Mouse (Mus musculus) heart, embryonic 16.5 days (tissue): ENCODE results near the gene Akap1. TPM values are rescaled to one million over a fixed set of nuclear protein-coding genes. Genes with fewer than 3 reads are reported as not detected.

Experiments
- ATAC-seq: fragments of 200-750 bp; cut with Nextera tagmentation; replicated peaks from 2 replicates; pipeline ENCODE4 v1.8.0; 2017; ENCODE audit warnings: moderate number of reproducible peaks; ENCODE audit not compliant: insufficient read depth, low FRiP score; ENCODE audit errors: extremely low read depth
- H3K27ac ChIP-seq: fragments of 300-500 bp; sonication (generic); 2 replicates; pipeline ENCODE4 v1.5.1; 2014; ENCODE audit warnings: mild to moderate bottlenecking, low read length, control low read depth, moderate library complexity
- H3K27me3 ChIP-seq: fragments of 300-500 bp; sonication (generic); 2 replicates; pipeline ENCODE4 v1.6.1; 2014; ENCODE audit warnings: low read length, mixed read lengths; ENCODE audit not compliant: control insufficient read depth, insufficient read depth
- H3K36me3 ChIP-seq: fragments of 300-500 bp; sonication (generic); 2 replicates; pipeline ENCODE4 v1.6.1; 2014; ENCODE audit not compliant: control insufficient read depth, insufficient read depth
- H3K4me1 ChIP-seq: fragments of 300-500 bp; sonication (generic); 2 replicates; pipeline ENCODE4 v1.6.1; 2014; ENCODE audit warnings: low read length, mixed read lengths; ENCODE audit not compliant: control insufficient read depth, insufficient read depth
- H3K4me2 ChIP-seq: fragments of 300-500 bp; sonication (generic); 2 replicates; pipeline ENCODE4 v1.6.1; 2014; ENCODE audit warnings: low read depth, mild to moderate bottlenecking, control low read depth, low read length
- H3K4me3 ChIP-seq: fragments of 300-500 bp; sonication (generic); 2 replicates; pipeline ENCODE4 v1.5.1; 2014; ENCODE audit warnings: mild to moderate bottlenecking, control low read depth, low read length
- H3K9ac ChIP-seq: fragments of 300-500 bp; sonication (generic); 2 replicates; pipeline ENCODE4 v1.6.1; 2014; ENCODE audit warnings: low read length, control low read depth
- H3K9me3 ChIP-seq: fragments of 300-500 bp; sonication (generic); replicated peaks from 2 replicates; pipeline ENCODE4 v1.6.1; 2016; ENCODE audit warnings: low read length; ENCODE audit not compliant: control insufficient read depth
- WGBS: fragments of 180-500 bp; shearing (Covaris S2); extraction: QIAGEN DNeasy Blood & Tissue Kit; methylation state at CpG from one replicate; pipeline ENCODE4 v1.1.7; 2014; 5-methylcytosine and 5-hydroxymethylcytosine counted together
- polyA plus RNA-seq: library from polyadenylated mRNA; unstranded; fragments of >200 nt; fragmentation: Nextera tagmentation; extraction: Ambion mirVana; gene quantifications from 2 replicates; pipeline ENCODE4 v1.2.1, GENCODE M21; 2015

Gene Akap1
- polyA plus RNA-seq, 1 experiment from 2014 or later = 58.0 TPM

GRCm38 (mm10) chr11:88828528-88828927 is 35.9 kb downstream of the Akap1 start:
- no peaks in the 10 kb centered on the region for H3K4me1 ChIP-seq
- H3K36me3 ChIP-seq = peaks cover 21% of the 10 kb centered on the region
- H3K27ac ChIP-seq = no peak overlapping the region
- H3K9me3 ChIP-seq = no peaks in the 10 kb centered on the region
- H3K4me3 ChIP-seq = no peak overlapping the region
- H3K9ac ChIP-seq = no peak overlapping the region
- ATAC-seq = no peak
- no peaks in the 10 kb centered on the region for H3K27me3 ChIP-seq
- H3K4me2 ChIP-seq = no peak overlapping the region

DNA sequence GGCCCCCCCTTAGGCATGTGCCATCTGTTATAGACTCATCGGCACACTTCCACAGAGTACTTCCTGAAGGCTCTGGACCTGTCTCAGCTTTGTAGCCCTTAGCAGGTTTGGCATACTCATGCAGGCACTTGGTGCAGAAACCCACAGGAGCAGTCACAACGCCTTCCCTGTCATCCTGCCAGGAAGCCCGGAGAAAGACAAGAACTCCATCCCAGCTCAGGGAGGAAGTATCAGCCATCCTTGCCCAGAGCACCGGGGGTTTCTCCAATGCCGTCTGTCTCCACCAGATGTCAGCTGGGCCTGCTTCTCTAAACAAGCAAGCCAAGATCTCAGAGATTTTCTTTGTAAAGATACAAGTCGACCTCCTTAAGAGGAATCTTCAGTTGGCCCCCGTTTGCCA is 38.5 kb downstream of the Akap1 start:
- Histone ChIP-seq H3K27me3 (no peaks in the 10 kb centered on the region), H3K4me2 (no peak overlapping the region), H3K9me3 (no peaks in the 10 kb centered on the region), H3K9ac (no peak overlapping the region), H3K27ac (no peak overlapping the region), H3K36me3 (peaks cover 10% of the 10 kb centered on the region), H3K4me1 (peaks cover 7% of the 10 kb centered on the region), H3K4me3 (no peak overlapping the region)
- no peak for ATAC-seq
- 29% methylated on average over 7 of the region's 7 CpGs for WGBS

DNA sequence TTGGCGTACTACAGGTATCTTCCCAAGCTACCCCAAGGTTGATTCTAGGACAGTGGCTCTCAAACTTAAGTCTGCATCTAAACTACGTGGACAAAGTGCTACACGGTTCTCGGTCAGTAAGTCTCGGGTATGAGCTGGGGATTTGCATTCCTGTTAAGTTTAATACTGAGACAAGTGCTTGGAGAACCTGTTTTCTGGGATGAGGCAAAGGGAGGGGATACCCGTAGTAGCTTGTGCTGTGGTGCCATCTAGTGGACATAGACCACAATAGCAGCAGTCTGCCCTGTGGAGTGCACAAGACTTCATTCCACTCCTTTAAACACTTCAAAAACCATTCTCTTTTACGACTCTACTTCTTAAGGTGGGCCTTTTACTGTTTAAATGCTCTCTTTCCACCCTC is 41.4 kb downstream of the Akap1 start:
- Histone ChIP-seq H3K27ac (no peak overlapping the region), H3K4me2 (peak overlapping the region; percentile 66), H3K27me3 (no peaks in the 10 kb centered on the region), H3K9me3 (no peaks in the 10 kb centered on the region), H3K36me3 (no peaks in the 10 kb centered on the region), H3K9ac (peak overlapping the region; percentile 62), H3K4me1 (peaks cover 10% of the 10 kb centered on the region), H3K4me3 (peak overlapping the region; percentile 28)
- 0 out of 2 replicates have a peak, but pooled peaks have one; percentile 47 for ATAC-seq
- 6% methylated on average over 7 of the region's 7 CpGs for WGBS

DNA sequence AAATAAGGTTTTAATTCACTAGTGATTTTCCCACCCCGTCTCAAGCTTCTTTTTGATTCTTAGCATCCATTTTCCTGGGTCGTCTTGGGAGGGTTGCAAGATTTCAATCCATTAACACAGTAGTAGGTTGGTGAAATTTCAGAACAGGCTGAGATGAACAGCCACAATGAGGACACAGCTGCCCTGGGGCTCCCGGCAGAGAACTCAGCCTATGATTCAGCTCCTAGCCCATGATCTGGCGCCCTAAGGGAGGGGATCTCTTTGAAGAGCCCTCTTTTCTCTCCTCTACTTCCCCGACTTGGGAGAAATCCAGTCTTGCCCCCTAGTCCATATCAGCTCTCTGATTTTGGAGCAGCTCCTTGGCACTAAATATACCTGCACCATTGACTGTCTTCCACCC is 41.9 kb downstream of the Akap1 start:
- Histone ChIP-seq H3K9me3 (no peaks in the 10 kb centered on the region), H3K4me2 (peak overlapping the region; percentile 66), H3K27ac (no peak overlapping the region), H3K9ac (peak overlapping the region; percentile 62), H3K36me3 (no peaks in the 10 kb centered on the region), H3K4me1 (peaks cover 10% of the 10 kb centered on the region), H3K27me3 (no peaks in the 10 kb centered on the region), H3K4me3 (no peak overlapping the region; the same call in 1 of the 2 replicates)
- ATAC-seq = no peak
- WGBS = 47% methylated on average over 5 of the region's 5 CpGs

- Histone ChIP-seq H3K27me3 (no peaks in the 10 kb centered on the region), H3K36me3 (no peaks in the 10 kb centered on the region), H3K4me3 (peak overlapping the region; percentile 22), H3K9ac (peak overlapping the region; percentile 31), H3K4me1 (peaks cover 10% of the 10 kb centered on the region), H3K27ac (peak overlapping the region; percentile 8), H3K9me3 (no peaks in the 10 kb centered on the region), H3K4me2 (peak overlapping the region; percentile 54)
- ATAC-seq = peak; percentile 58
- WGBS = 12% methylated on average over 24 of the region's 24 CpGs
These were observed 43.4 kb downstream of the Akap1 start for GRCm38 (mm10) chr11:88820742-88821576.

- 41% methylated on average over 6 of the region's 6 CpGs for WGBS
- H3K4me3 ChIP-seq = no peak overlapping the region
- peaks cover 10% of the 10 kb centered on the region for H3K4me1 ChIP-seq
- H3K27ac ChIP-seq = peak overlapping the region; percentile 42; the same call in 1 of the 2 replicates
- H3K9me3 ChIP-seq = no peaks in the 10 kb centered on the region
- no peaks in the 10 kb centered on the region for H3K27me3 ChIP-seq
- H3K36me3 ChIP-seq = no peaks in the 10 kb centered on the region
- no peak overlapping the region for H3K4me2 ChIP-seq
- ATAC-seq = no peak
- H3K9ac ChIP-seq = no peak overlapping the region
These were observed 44.1 kb downstream of the Akap1 start for GRCm38 (mm10) chr11:88820253-88820652.

DNA sequence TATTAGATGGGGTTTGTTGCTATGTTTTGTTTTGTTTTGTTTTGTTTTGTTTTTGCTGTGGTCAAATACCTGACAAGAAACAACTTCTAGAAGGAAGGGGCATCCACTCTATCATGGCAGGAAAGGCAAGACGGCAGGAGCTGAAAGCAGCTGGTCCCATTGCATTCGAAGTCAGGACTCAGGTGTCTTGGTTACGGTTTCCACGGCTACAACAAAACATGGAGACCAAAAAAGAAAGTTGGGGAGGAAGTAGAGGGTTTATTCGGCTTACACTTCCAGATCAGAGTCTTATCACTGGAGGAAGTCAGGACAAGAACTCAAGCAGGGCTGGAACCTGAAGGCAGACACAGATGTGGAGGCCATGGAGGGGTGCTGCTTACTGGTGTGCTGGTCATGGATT is 47.3 kb downstream of the Akap1 start:
- no peak overlapping the region for H3K4me2 ChIP-seq
- no peaks in the 10 kb centered on the region for H3K27me3 ChIP-seq
- H3K9me3 ChIP-seq = no peaks in the 10 kb centered on the region
- no peak overlapping the region for H3K4me3 ChIP-seq
- no peaks in the 10 kb centered on the region for H3K36me3 ChIP-seq
- no peak overlapping the region for H3K9ac ChIP-seq
- ATAC-seq = no peak
- H3K4me1 ChIP-seq = peaks cover 6% of the 10 kb centered on the region
- H3K27ac ChIP-seq = no peak overlapping the region
- WGBS = 75% methylated on average over 5 of the region's 5 CpGs

DNA sequence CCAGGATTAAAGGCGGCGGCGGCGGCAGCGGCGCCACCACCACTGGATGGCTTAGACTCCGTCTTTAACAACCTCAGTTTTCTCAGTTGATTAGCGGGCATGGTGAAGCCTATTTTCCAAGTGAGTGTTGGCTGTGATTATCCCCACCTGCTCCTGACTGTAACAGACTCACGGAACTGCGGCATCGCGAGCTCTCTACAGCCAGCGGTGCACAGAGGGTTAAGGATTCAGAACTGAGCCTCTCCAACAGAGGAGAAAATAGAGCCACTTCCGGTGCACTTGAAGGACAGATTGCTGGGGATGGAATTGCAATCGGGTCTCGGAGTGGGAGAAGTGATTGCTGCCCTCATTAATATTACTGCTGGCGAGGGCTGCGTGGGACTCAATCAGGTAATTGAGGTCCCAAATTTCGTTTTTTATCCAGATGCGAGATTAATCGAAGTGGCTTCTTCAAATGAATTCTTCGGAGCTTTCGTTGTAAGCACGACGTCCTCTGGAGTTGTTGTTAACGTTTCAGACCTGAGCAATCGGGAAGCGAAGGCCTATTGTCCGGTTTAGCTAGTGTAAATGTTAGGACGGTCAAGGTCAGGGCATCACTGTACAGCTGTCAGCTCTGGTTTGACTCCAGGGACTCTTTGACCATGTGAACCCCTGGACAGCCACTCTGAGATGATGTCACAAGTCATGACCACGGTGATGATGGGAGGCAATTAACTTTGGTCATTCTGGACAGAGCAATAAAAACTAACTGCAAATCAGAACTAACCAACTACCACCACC is 61.0 kb downstream of the Akap1 start:
- peak; percentile 55 for ATAC-seq
- H3K9me3 ChIP-seq = no peaks in the 10 kb centered on the region
- 41% methylated on average over 31 of the region's 31 CpGs for whole genome bisulfite sequencing
- no peaks in the 10 kb centered on the region for H3K27me3 ChIP-seq
- H3K36me3 ChIP-seq = no peaks in the 10 kb centered on the region
- H3K27ac ChIP-seq = peak overlapping the region; percentile 31
- peak overlapping the region; percentile 39 for H3K4me3 ChIP-seq
- H3K4me2 ChIP-seq = peak overlapping the region; percentile 61
- peaks cover 5% of the 10 kb centered on the region; the same call in 1 of the 2 replicates for H3K4me1 ChIP-seq
- H3K9ac ChIP-seq = peak overlapping the region; percentile 65

DNA sequence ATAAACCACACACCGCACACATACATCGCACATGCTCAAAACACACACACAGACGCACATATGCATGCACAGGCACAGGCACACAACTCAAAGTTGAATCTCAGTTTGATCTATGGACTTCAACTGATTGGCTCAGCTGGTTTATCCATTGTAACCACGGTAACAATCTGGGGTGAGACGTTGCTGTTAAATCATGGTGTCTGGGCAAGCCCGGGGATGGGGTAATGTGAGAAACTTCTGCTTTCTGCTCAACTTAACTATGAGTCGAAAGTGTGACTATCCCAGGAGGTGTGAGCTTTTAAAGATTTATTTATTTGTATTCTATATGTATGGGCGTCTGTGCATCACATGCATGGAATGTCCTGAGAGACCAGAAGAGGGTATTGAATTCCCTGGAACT is 68.2 kb downstream of the Akap1 start:
- 77% methylated on average over 8 of the region's 8 CpGs for WGBS
- no peak overlapping the region for H3K9ac ChIP-seq
- H3K36me3 ChIP-seq = no peaks in the 10 kb centered on the region
- no peak overlapping the region for H3K4me2 ChIP-seq
- ATAC-seq = no peak
- no peak overlapping the region for H3K4me3 ChIP-seq
- no peak overlapping the region for H3K27ac ChIP-seq
- no peaks in the 10 kb centered on the region for H3K4me1 ChIP-seq
- no peaks in the 10 kb centered on the region for H3K9me3 ChIP-seq
- H3K27me3 ChIP-seq = no peaks in the 10 kb centered on the region
